Mouse (Mus musculus) limb, embryonic 13.5 days (tissue): Measurements from ENCODE around the gene Thoc5. TPM values are rescaled to one million over a fixed set of nuclear protein-coding genes. Genes with fewer than 3 reads are reported as not detected.

Experiments used
- ATAC-seq: fragments of 200-750 bp; cut with Nextera tagmentation; 2 replicates; pipeline ENCODE4 v1.8.0; 2017; ENCODE audit warnings: low read depth, moderate number of reproducible peaks, moderate TSS enrichment; ENCODE audit not compliant: low FRiP score
- H3K27ac ChIP-seq: fragments of 300-500 bp; sonication (generic); 2 replicates; pipeline ENCODE4 v1.5.1; 2015; ENCODE audit warnings: inconsistent platforms, mild to moderate bottlenecking, moderate library complexity
- H3K27me3 ChIP-seq: fragments of 300-500 bp; sonication (generic); 2 replicates; pipeline ENCODE4 v1.6.1; 2015; ENCODE audit warnings: mild to moderate bottlenecking, inconsistent platforms
- H3K36me3 ChIP-seq: fragments of 300-500 bp; sonication (generic); 2 replicates; pipeline ENCODE4 v1.6.1; 2015; ENCODE audit warnings: inconsistent platforms, mild to moderate bottlenecking, moderate library complexity
- H3K4me1 ChIP-seq: fragments of 300-500 bp; sonication (generic); 2 replicates; pipeline ENCODE4 v1.6.1; 2015; ENCODE audit warnings: inconsistent platforms
- H3K4me2 ChIP-seq: fragments of 300-500 bp; sonication (generic); replicated peaks from 2 replicates; pipeline ENCODE4 v1.6.1; 2015; ENCODE audit warnings: inconsistent platforms, mild to moderate bottlenecking, moderate library complexity
- H3K4me3 ChIP-seq: fragments of 300-500 bp; sonication (generic); 2 replicates; pipeline ENCODE4 v1.5.1; 2015; ENCODE audit warnings: moderate library complexity, mild to moderate bottlenecking, inconsistent platforms
- H3K9ac ChIP-seq: fragments of 300-500 bp; sonication (generic); 2 replicates; pipeline ENCODE4 v1.6.1; 2015; ENCODE audit warnings: mild to moderate bottlenecking, inconsistent platforms
- H3K9me3 ChIP-seq: fragments of 300-500 bp; sonication (generic); 2 replicates; pipeline ENCODE4 v1.6.1; 2016; ENCODE audit warnings: inconsistent platforms
- WGBS: fragments of 180-500 bp; shearing (Covaris S2); methylation state at CpG from one replicate; pipeline ENCODE4 v1.1.7; 2015; 5-methylcytosine and 5-hydroxymethylcytosine counted together
- polyA plus RNA-seq: library from polyadenylated mRNA; unstranded; fragments of >200 nt; fragmentation: Nextera tagmentation; extraction: Ambion mirVana; gene quantifications from 2 replicates; pipeline ENCODE4 v1.2.1, GENCODE M21; 2015

Gene Thoc5
- polyA plus RNA-seq, 1 experiment from 2014 or later: 36.2 TPM

- H3K4me1 ChIP-seq: peaks cover 21% of the 10 kb centered on the region
- WGBS: 36% methylated on average over 10 of the region's 10 CpGs
- H3K4me3 ChIP-seq: no peak overlapping the region
- H3K4me2 ChIP-seq: no peak overlapping the region
- no peaks in the 10 kb centered on the region for H3K9me3 ChIP-seq
- H3K9ac ChIP-seq: no peak overlapping the region
- ATAC-seq: no peak
- no peak overlapping the region for H3K27ac ChIP-seq
- no peaks in the 10 kb centered on the region for H3K27me3 ChIP-seq
- no peaks in the 10 kb centered on the region for H3K36me3 ChIP-seq
These were observed 29.4 kb upstream of the Thoc5 start for GRCm38 (mm10) chr11:4865645-4866251.

GRCm38 (mm10) chr11:4873755-4874475 is 21.2 kb upstream of the Thoc5 start, which contains the start of gene Nipsnap1:
TSS of gene Nipsnap1 (plus strand) at chr11:4873951.
- peak; percentile 93 for ATAC-seq
- Histone ChIP-seq H3K4me3 (peak within 1 kb of the TSS; percentile 78), H3K36me3 (peaks cover 12% of the 10 kb centered on the region), H3K9me3 (no peaks in the 10 kb centered on the region), H3K27ac (no peak within 1 kb of the TSS; the same call in 1 of the 2 replicates), H3K27me3 (no peaks in the 10 kb centered on the region), H3K4me1 (peaks cover 12% of the 10 kb centered on the region), H3K4me2 (peak within 1 kb of the TSS; percentile 78), H3K9ac (peak within 1 kb of the TSS; percentile 79)
- WGBS: 1% methylated on average over 30 of the region's 30 CpGs

- 8% methylated on average over 10 of the region's 10 CpGs for WGBS
- Histone ChIP-seq H3K4me2 (peak overlapping the region; percentile 78), H3K36me3 (peaks cover 12% of the 10 kb centered on the region), H3K27ac (no peak overlapping the region; the same call in 1 of the 2 replicates), H3K27me3 (no peaks in the 10 kb centered on the region), H3K4me3 (peak overlapping the region; percentile 78), H3K9me3 (no peaks in the 10 kb centered on the region), H3K4me1 (peaks cover 12% of the 10 kb centered on the region), H3K9ac (peak overlapping the region; percentile 79)
- 0 out of 2 replicates have a peak, but pooled peaks have one; percentile 48 for ATAC-seq
These were observed 20.6 kb upstream of the Thoc5 start for GRCm38 (mm10) chr11:4874551-4874950.

- H3K4me3 ChIP-seq: no peak overlapping the region
- no peaks in the 10 kb centered on the region for H3K9me3 ChIP-seq
- H3K36me3 ChIP-seq: peaks cover 39% of the 10 kb centered on the region
- WGBS: 73% methylated on average over 4 of the region's 4 CpGs
- no peak overlapping the region for H3K4me2 ChIP-seq
- no peak overlapping the region for H3K27ac ChIP-seq
- peaks cover 15% of the 10 kb centered on the region; the same call in 1 of the 2 replicates for H3K4me1 ChIP-seq
- no peak for ATAC-seq
- H3K9ac ChIP-seq: no peak overlapping the region
- no peaks in the 10 kb centered on the region for H3K27me3 ChIP-seq
These were observed 14.0 kb upstream of the Thoc5 start for GRCm38 (mm10) chr11:4881087-4881486.

- Histone ChIP-seq H3K36me3 (peaks cover 44% of the 10 kb centered on the region), H3K9ac (no peak overlapping the region), H3K4me1 (peaks cover 15% of the 10 kb centered on the region; the same call in 1 of the 2 replicates), H3K9me3 (no peaks in the 10 kb centered on the region), H3K27ac (no peak overlapping the region), H3K27me3 (no peaks in the 10 kb centered on the region), H3K4me3 (no peak overlapping the region), H3K4me2 (no peak overlapping the region)
- ATAC-seq: no peak
- 46% methylated on average over 14 of the region's 14 CpGs for WGBS
These were observed 12.1 kb upstream of the Thoc5 start for GRCm38 (mm10) chr11:4882892-4883627.

- H3K4me2 ChIP-seq: no peak overlapping the region
- 69% methylated on average over 2 of the region's 2 CpGs for WGBS
These were observed 9.7 kb upstream of the Thoc5 start for GRCm38 (mm10) chr11:4885385-4885903.

GRCm38 (mm10) chr11:4886987-4887386 is 8.1 kb upstream of the Thoc5 start:
- Histone ChIP-seq H3K36me3 (peaks cover 82% of the 10 kb centered on the region), H3K4me2 (no peak overlapping the region), H3K4me1 (0 out of 2 replicates have a peak, but pooled peaks cover 8% of the 10 kb centered on the region), H3K4me3 (no peak overlapping the region), H3K9ac (no peak overlapping the region), H3K27me3 (no peaks in the 10 kb centered on the region), H3K27ac (no peak overlapping the region), H3K9me3 (no peaks in the 10 kb centered on the region)
- 95% methylated on average over 3 of the region's 3 CpGs for WGBS
- ATAC-seq: no peak

More at GRCm38 (mm10) chr11:4885385-4885903, 9.7 kb upstream of the Thoc5 start:
- Histone ChIP-seq H3K27ac (no peak overlapping the region), H3K9ac (no peak overlapping the region), H3K27me3 (no peaks in the 10 kb centered on the region), H3K9me3 (no peaks in the 10 kb centered on the region), H3K4me1 (0 out of 2 replicates have a peak, but pooled peaks cover 8% of the 10 kb centered on the region), H3K4me3 (no peak overlapping the region), H3K36me3 (peaks cover 68% of the 10 kb centered on the region)
- no peak for ATAC-seq

GRCm38 (mm10) chr11:4900437-4900836 is 5.3 kb downstream of the Thoc5 start:
- ATAC-seq: no peak
- Histone ChIP-seq H3K9me3 (no peaks in the 10 kb centered on the region), H3K4me1 (peaks cover 7% of the 10 kb centered on the region), H3K36me3 (peaks cover 55% of the 10 kb centered on the region), H3K4me2 (no peak overlapping the region), H3K27ac (no peak overlapping the region), H3K9ac (no peak overlapping the region), H3K27me3 (no peaks in the 10 kb centered on the region), H3K4me3 (no peak overlapping the region)
- WGBS: 72% methylated on average over 5 of the region's 5 CpGs

- H3K4me3 ChIP-seq: no peak overlapping the region
- 83% methylated on average over 6 of the region's 6 CpGs for WGBS
- H3K27me3 ChIP-seq: no peaks in the 10 kb centered on the region
- no peaks in the 10 kb centered on the region for H3K4me1 ChIP-seq
- H3K4me2 ChIP-seq: no peak overlapping the region
- no peak overlapping the region for H3K27ac ChIP-seq
- no peak for ATAC-seq
- H3K9ac ChIP-seq: no peak overlapping the region
- peaks cover 65% of the 10 kb centered on the region for H3K36me3 ChIP-seq
- no peaks in the 10 kb centered on the region for H3K9me3 ChIP-seq
These were observed 6.8 kb downstream of the Thoc5 start for GRCm38 (mm10) chr11:4901956-4902355.

GRCm38 (mm10) chr11:4906231-4906630 is 11.1 kb downstream of the Thoc5 start:
- H3K9ac ChIP-seq: no peak overlapping the region
- peaks cover 80% of the 10 kb centered on the region for H3K36me3 ChIP-seq
- WGBS: 88% methylated on average over 6 of the region's 6 CpGs

GRCm38 (mm10) chr11:4916068-4916467 is 20.9 kb downstream of the Thoc5 start:
- WGBS: 50% methylated on average over 1 of the region's 1 CpGs
- H3K27me3 ChIP-seq: no peaks in the 10 kb centered on the region
- ATAC-seq: no peak

More at GRCm38 (mm10) chr11:4906231-4906630, 11.1 kb downstream of the Thoc5 start:
- H3K4me2 ChIP-seq: no peak overlapping the region
- H3K9me3 ChIP-seq: no peaks in the 10 kb centered on the region
- ATAC-seq: no peak
- no peaks in the 10 kb centered on the region for H3K27me3 ChIP-seq
- no peak overlapping the region for H3K4me3 ChIP-seq
- H3K27ac ChIP-seq: no peak overlapping the region
- H3K4me1 ChIP-seq: no peaks in the 10 kb centered on the region

GRCm38 (mm10) chr11:4921281-4921680 is 26.2 kb downstream of the Thoc5 start:
- H3K36me3 ChIP-seq: peaks cover 94% of the 10 kb centered on the region
- H3K9me3 ChIP-seq: no peaks in the 10 kb centered on the region
- H3K27me3 ChIP-seq: no peaks in the 10 kb centered on the region
- H3K4me3 ChIP-seq: no peak overlapping the region
- H3K27ac ChIP-seq: no peak overlapping the region
- ATAC-seq: no peak
- H3K4me2 ChIP-seq: no peak overlapping the region
- H3K4me1 ChIP-seq: no peaks in the 10 kb centered on the region
- no peak overlapping the region for H3K9ac ChIP-seq
- WGBS: 89% methylated on average over 2 of the region's 2 CpGs

More at GRCm38 (mm10) chr11:4916068-4916467, 20.9 kb downstream of the Thoc5 start:
- Histone ChIP-seq H3K36me3 (peaks cover 94% of the 10 kb centered on the region), H3K4me3 (no peak overlapping the region), H3K9ac (no peak overlapping the region), H3K9me3 (no peaks in the 10 kb centered on the region), H3K4me1 (no peaks in the 10 kb centered on the region), H3K4me2 (no peak overlapping the region), H3K27ac (no peak overlapping the region)
